Mouse (Mus musculus): ENCODE measurements around the gene Phf12. TPM values are rescaled to one million over a fixed set of nuclear protein-coding genes. Genes with fewer than 3 reads are reported as not detected.

The Phf12 gene
- total RNA-seq, 2 experiments from 2014 or later: 59.0 to 62.4 TPM

- no peak for DNase-seq (ENCODE audit: low spot score in 2 of 2)
- TF ChIP-seq CTCF (conservative IDR thresholded peaks at IDR 0.05): no peak
- Histone ChIP-seq H3K4me3 (no peak overlapping the region), H3K27ac (no peak overlapping the region)
Observed at GRCm38 (mm10) chr11:78072425-78073130, 90.0 kb downstream of the Phf12 start.

GRCm38 (mm10) chr11:78073577-78074276 lies 91.2 kb downstream of the Phf12 start:
- DNase-seq (ENCODE audit: low spot score in 2 of 2): no peak
- Histone ChIP-seq H3K27ac (no peak overlapping the region), H3K4me3 (no peak overlapping the region)
- TF ChIP-seq CTCF (conservative IDR thresholded peaks at IDR 0.05): no peak

- no peak for DNase-seq (ENCODE audit: low spot score in 2 of 2)
- no peak overlapping the region for H3K27ac ChIP-seq
- H3K4me3 ChIP-seq: no peak overlapping the region
- no peak for TF ChIP-seq CTCF (conservative IDR thresholded peaks at IDR 0.05)
Observed at GRCm38 (mm10) chr11:78074277-78074652, 91.7 kb downstream of the Phf12 start.

- TF ChIP-seq CTCF (conservative IDR thresholded peaks at IDR 0.05): no peak
- DNase-seq (ENCODE audit: low spot score in 2 of 2): no peak
- no peak overlapping the region for H3K27ac ChIP-seq
- H3K4me3 ChIP-seq: no peak overlapping the region
Observed at GRCm38 (mm10) chr11:78074666-78075065, 92.1 kb downstream of the Phf12 start.

Small RNAs within 50 kb of the gene (microRNA-seq; reads per million reads assigned to microRNA genes)
- gene Mir144 (25.8 to 132 reads per million in 2 experiments), gene Mir451a (0 reads per million in 2 experiments), gene Mir451b (0 reads per million in 2 experiments)

Other genes starting within 250 kb of the Phf12 start
- 100 to 1,000 TPM; 137 to 156 TPM for gene Myo18a, start 219.5 kb upstream of the Phf12 start, total RNA-seq (2021)
- not detected for gene Gm10277, start 195.0 kb upstream of the Phf12 start, total RNA-seq (2021)
- 1 to 10 TPM in 1 of 2 experiments, under 1 TPM in 1; 0.84 to 1.2 TPM for gene Pipox, start 88.7 kb upstream of the Phf12 start, total RNA-seq (2021)
- gene Sez6, start 52.0 kb upstream of the Phf12 start, total RNA-seq (2021): 100 to 1,000 TPM; 154 to 159 TPM
- gene Dhrs13, start 49.5 kb downstream of the Phf12 start, total RNA-seq (2021): 1 to 10 TPM; 4.6 to 5.7 TPM
- 10 to 100 TPM; 70.9 to 77.4 TPM for gene Flot2, start 55.2 kb downstream of the Phf12 start, total RNA-seq (2021)
- 10 to 100 TPM; 19.5 to 20.1 TPM for gene Eral1, start 97.6 kb downstream of the Phf12 start, total RNA-seq (2021)
- gene Fam222b, start 111.9 kb downstream of the Phf12 start, total RNA-seq (2021): 10 to 100 TPM; 29.5 to 30.3 TPM
- 10 to 100 TPM; 11.1 to 13.3 TPM for gene Traf4, start 182.8 kb downstream of the Phf12 start, total RNA-seq (2021)
- gene Nek8, start 193.9 kb downstream of the Phf12 start, total RNA-seq (2021): 1 to 10 TPM; 2.6 to 3.3 TPM
- 10 to 100 TPM; 21.1 to 24.3 TPM for gene Tlcd1, start 194.0 kb downstream of the Phf12 start, total RNA-seq (2021)
- 100 to 1,000 TPM; 747 to 755 TPM for gene Rpl23a, start 200.8 kb downstream of the Phf12 start, total RNA-seq (2021)
- 10 to 100 TPM; 33.3 TPM for gene Rab34, start 205.7 kb downstream of the Phf12 start, total RNA-seq (2021)
- gene Proca1, start 210.6 kb downstream of the Phf12 start, total RNA-seq (2021): 1 to 10 TPM; 3.7 to 5.5 TPM